Mouse (Mus musculus) heart, adult 2 months (tissue): Measurements from ENCODE around the gene Ccdc78.

Experiments
- CTCF ChIP-seq: fragments of 200-600 bp; IDR thresholded peaks from 2 replicates; pipeline ENCODE4 v1.8.1; 2022; ENCODE audit warnings: antibody characterized with exemption, mild to moderate bottlenecking, moderate library complexity
- EP300 ChIP-seq: fragments of 200-500 bp; IDR thresholded peaks from 2 replicates; pipeline ENCODE4 v1.6.1; 2011; ENCODE audit warnings: low read depth, low read length, control low read depth; ENCODE audit not compliant: insufficient read depth
- POLR2A ChIP-seq: fragments of 200-500 bp; IDR thresholded peaks from 2 replicates; pipeline ENCODE4 v1.6.1; 2011; ENCODE audit warnings: mild to moderate bottlenecking, low read depth, low read length, control low read depth; ENCODE audit not compliant: insufficient read depth

GRCm38 (mm10) chr17:25755086-25755485 lies 31.3 kb upstream of the Ccdc78 start:
- TF ChIP-seq CTCF (no peak), EP300 (no peak), POLR2A (no peak)
